Mouse (Mus musculus) lung, adult 2 months (tissue): ENCODE results near the gene Hoxb5.

ENCODE experiments used
- CTCF ChIP-seq: fragments of 200-500 bp; IDR thresholded peaks from 2 replicates; pipeline ENCODE4 v1.5.1; 2011; ENCODE audit warnings: mild to moderate bottlenecking, low read length, control low read depth; ENCODE audit not compliant: insufficient read depth
- POLR2A ChIP-seq: fragments of 200-500 bp; IDR thresholded peaks from 2 replicates; pipeline ENCODE4 v1.6.1; 2011; ENCODE audit warnings: low read depth, mild to moderate bottlenecking, control low read depth, low read length, borderline replicate concordance; ENCODE audit errors: extremely low read depth

DNA sequence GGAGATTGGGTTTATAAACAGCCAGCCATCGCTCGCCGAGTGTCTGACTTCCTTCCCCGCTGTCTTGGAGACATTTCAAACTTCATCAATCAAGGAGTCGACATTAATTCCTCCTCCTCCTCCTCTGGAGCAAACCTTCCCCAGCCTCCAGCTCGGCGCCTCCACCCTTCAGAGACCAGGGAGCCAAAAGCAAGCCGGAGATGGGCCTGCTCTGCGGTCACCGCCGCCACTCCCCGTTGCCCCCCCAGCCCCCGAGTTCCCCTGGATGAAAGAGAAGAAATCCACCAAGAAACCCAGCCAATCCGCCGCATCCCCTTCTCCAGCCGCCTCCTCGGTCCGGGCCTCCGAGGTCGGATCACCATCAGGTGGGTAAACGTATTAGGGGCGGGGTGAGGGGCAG, 48.7 kb downstream of the Hoxb5 start:
- TF ChIP-seq CTCF (no peak), POLR2A (peak; percentile 59; the same call in 1 of the 2 replicates)
